Mouse (Mus musculus): Measurements from ENCODE around the gene Gpr107.

- TF ChIP-seq POLR2A (IDR thresholded peaks at IDR 0.05; ENCODE audit: control insufficient read depth, low read depth, low read length) = no peak
- no peak for TF ChIP-seq CTCF (IDR thresholded peaks at IDR 0.05; ENCODE audit: control insufficient read depth, insufficient read depth, insufficient replicate concordance, low read depth, low read length)
These were observed 12.9 kb upstream of the Gpr107 start for GRCm38 (mm10) chr2:31139174-31139632.
